Mouse (Mus musculus) liver, adult 2 months (tissue): ENCODE data around the gene Gabbr2.

Experiments
- CTCF ChIP-seq: fragments of 200-500 bp; IDR thresholded peaks from 2 replicates; pipeline ENCODE4 v1.5.1; 2011; ENCODE audit warnings: low read depth, low read length, control low read depth
- POLR2A ChIP-seq: fragments of 200-500 bp; IDR thresholded peaks from 2 replicates; pipeline ENCODE4 v1.6.1; 2011; ENCODE audit warnings: low read length, control low read depth; ENCODE audit not compliant: insufficient read depth; ENCODE audit errors: extremely low read depth

DNA sequence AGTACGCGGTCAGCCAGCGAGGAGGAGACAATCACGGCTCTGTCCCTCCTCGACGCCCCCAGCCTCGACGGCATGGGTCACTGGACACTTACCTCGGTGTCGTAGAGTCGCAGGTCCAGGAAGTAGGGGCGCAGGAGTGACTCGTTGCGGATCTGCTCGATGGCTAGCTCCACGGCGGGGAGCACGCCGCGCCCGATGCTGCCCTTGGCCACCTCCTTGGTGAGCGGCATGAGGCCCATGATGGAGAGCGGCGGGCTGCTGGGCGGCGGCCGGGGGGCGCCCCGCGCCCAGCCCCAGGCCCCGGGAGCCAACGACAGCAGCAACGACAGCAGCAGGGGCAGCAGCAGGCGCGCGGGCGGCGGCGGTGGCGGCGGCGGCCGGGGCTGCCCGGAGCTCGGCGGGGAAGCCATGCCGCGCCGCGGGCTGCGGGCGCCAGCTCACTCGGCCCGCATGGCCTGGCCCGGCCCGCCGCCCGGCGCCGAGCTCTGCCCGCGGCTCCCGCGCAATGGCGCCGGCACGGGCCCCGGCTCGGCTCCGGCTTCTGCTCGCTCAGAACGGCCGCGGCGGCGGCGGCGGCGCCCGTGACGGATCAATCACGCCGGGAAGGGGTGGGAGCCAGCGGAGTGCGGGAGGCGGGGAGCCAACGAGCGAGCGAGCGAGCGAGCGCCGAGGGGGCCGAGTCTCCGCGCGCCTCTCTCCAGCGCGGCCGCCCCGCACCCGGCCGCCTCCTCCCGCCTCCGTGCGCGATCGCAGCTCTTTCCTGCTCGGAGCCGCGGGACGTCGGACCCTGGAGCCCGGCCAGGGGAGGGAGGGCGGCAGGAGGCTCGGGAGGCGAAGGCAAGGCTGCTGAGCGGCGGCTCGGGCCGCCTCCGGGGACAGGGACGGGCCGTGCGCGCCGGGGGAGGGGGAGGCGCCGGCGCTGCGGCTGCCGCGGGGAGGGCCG lies at the start of gene Gabbr2:
- TF ChIP-seq CTCF (no peak), POLR2A (no peak)
